Mouse (Mus musculus): ENCODE measurements at regions not wholly inside any gene's neighbourhood (a gene's known extent, or its start where the extent isn't known, plus 50 kb on each side); places are given as distances from the start of the nearest gene placed in this dataset.

DNA sequence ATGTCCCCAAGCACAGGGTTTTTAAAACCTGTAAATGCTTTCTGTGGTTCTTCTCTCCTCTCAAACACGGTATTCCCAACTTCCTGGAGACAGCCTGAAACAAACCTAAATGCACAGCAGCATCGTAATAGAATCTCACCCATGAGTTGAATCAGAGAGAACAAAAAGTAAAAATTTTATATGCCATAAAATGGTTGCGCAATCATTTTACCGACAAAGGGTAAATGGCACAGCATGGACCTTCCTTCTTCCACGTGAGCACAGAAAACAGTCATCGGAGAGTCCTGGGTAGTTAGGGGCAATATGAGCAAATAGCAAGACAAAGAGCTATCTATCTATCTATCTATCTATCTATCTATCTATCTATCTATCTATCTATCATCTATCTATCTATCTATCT, 79.3 kb upstream of the Plcb4 start:
- intact Hi-C loops (cut with DNase I), result no loop called here
- no peak for DNase-seq (ENCODE audit: extremely low spot score in 1 of 2, low spot score in 2 of 2)

DNA sequence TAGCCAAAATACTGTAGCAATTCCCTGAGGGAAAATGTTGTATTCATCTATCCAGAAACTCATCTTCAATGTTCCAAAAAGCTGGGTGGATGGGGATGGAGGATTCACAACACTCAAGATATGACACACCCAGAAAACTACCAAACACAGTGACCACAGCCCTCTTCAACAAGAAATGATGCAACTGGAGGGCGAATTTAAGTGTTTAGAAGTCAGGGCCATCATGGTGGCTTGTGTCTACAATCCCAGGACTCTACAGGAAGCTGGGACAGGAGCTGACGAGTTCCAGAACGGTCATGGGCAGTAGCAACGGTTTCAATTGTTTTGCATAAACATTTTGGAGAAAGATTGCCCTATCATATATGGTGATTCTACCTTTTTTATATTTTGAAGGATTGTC, 78.8 kb upstream of the Plcb4 start:
- no peak for DNase-seq (ENCODE audit: extremely low spot score in 1 of 2, low spot score in 2 of 2)
- intact Hi-C loops (cut with DNase I), result no loop called here

DNA sequence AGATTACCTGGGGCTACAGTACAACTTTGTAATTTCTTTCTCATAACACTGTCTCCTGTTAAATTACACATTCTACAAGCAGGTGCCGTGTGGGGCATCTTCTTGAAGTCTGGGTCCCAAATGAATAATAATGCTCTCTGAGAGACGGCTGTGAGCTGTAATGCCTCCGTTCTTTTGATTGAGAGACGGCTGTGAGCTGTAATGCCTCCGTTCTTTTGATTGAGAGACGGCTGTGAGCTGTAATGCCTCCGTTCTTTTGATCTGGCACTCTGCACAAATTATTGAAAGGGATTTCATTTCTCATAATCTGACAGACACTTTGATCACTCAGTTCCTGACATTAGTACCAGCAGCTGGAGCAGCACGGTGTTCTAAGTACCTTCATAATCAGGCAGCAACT, 76.5 kb upstream of the Plcb4 start:
- no peak for DNase-seq (ENCODE audit: extremely low spot score in 1 of 2, low spot score in 2 of 2)
- intact Hi-C loops (cut with DNase I), result no loop called here

DNA sequence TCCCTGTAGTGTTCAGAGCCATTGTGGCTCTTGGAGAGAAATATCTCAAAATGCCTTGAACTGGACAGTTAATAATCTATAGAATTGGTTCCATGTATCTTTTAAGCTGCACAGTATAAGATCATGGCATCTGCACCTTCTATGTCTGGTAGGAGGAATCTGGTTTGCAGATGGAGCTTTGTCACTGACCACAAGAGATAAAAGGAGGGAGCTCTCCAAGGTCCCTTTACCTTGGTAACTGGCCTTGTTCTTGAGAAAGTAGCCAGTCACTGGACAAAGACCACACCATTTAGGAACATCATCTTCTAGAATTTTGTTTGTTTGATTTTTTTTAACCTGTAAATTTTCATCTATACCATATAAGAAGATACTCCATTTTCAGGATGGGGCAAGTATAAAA, 52.5 kb upstream of the Plcb4 start:
- intact Hi-C loops (cut with DNase I), result no loop called here
- DNase-seq (ENCODE audit: extremely low spot score in 1 of 2, low spot score in 2 of 2), result no peak

Data from left cerebral cortex, postnatal 10 days (tissue).